ENCODE assay signal across 11 mouse cellular contexts in genomic region chr17:30122278-30122677, GRCm38 (mm10).
"Had no signal": no experiment of that assay in that cellular context is flagged by ENCODE, and none has a peak within 500 bp of the region (broad histone marks: within the 10 kb centered on the region; RNA-seq: fewer than 3 reads in every experiment).

No protein-coding gene starts in this region.

- H3K9me3 ChIP-seq: limb, embryonic 13.5 days; liver, embryonic 15.5 days; lung, embryonic 15.5 days; midbrain, embryonic 13.5 days had no signal

- H3K36me3 ChIP-seq: lung, embryonic 15.5 days; midbrain, embryonic 13.5 days had no signal

- H3K27me3 ChIP-seq: limb, embryonic 13.5 days; liver, embryonic 15.5 days; lung, embryonic 15.5 days; midbrain, embryonic 13.5 days had no signal

- H3K9ac ChIP-seq: limb, embryonic 13.5 days; liver, embryonic 15.5 days; lung, embryonic 15.5 days; midbrain, embryonic 13.5 days had no signal

- DNase-seq: kidney, adult 18-20 months; kidney, postnatal 10 days; left cerebral cortex, postnatal 4 days; lung, postnatal 14 days; right cerebral cortex, postnatal 14 days; thymus, postnatal 36 days had no signal

- ATAC-seq: midbrain, embryonic 13.5 days had no signal

- H3K4me3 ChIP-seq: limb, embryonic 13.5 days; liver, embryonic 15.5 days; lung, embryonic 15.5 days; midbrain, embryonic 13.5 days had no signal

- H3K27ac ChIP-seq: limb, embryonic 13.5 days; liver, embryonic 15.5 days; lung, embryonic 15.5 days; macrophage; midbrain, embryonic 13.5 days had no signal

- H3K4me2 ChIP-seq: limb, embryonic 13.5 days; liver, embryonic 15.5 days; lung, embryonic 15.5 days; midbrain, embryonic 13.5 days had no signal
